Mouse (Mus musculus): ENCODE results near the gene Arhgap21. TPM values are rescaled to one million over a fixed set of nuclear protein-coding genes. Genes with fewer than 3 reads are reported as not detected.
"Not testable (repeated sequence)": the region's sequence is repeated elsewhere in the genome, so short reads cannot be mapped to it uniquely, and the experiment has no call there.

The Arhgap21 gene
- polyA plus RNA-seq, 1 experiment = 104 TPM

DNA sequence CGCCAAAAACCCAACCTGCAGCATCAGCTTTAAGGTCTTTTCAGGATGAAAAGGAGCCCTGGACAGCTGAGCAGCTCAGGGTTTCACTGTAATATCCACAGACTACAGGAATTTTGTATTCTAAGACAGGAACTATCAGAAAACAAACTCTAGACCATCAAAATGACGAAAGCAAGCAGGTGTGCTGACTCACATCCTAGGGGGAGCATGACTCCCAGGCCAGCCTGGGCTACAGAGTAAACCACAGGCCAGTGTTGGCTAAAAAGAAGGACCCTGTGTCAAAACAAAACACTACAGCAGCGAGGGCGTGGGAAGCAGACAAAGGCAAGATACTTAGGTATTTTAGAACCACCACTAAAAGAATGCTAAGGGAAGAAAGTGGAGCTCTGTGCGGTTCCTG is 23.1 kb downstream of the Arhgap21 start:
- peaks cover 10% of the 10 kb centered on the region; the same call in 1 of the 2 replicates for H3K4me1 ChIP-seq (ENCODE audit: control insufficient read depth, insufficient read depth, low read length)
- no peak overlapping the region for H3K27ac ChIP-seq (ENCODE audit: insufficient read depth, low read length)
- H3K4me3 ChIP-seq (ENCODE audit: insufficient read depth, low read length) = no peak overlapping the region
- TF ChIP-seq CTCF (IDR thresholded peaks at IDR 0.05; ENCODE audit: extremely low read depth, insufficient read depth, low read length) (no peak), POLR2A (IDR thresholded peaks at IDR 0.05; ENCODE audit: extremely low read depth, insufficient read depth, low read length) (no peak)

DNA sequence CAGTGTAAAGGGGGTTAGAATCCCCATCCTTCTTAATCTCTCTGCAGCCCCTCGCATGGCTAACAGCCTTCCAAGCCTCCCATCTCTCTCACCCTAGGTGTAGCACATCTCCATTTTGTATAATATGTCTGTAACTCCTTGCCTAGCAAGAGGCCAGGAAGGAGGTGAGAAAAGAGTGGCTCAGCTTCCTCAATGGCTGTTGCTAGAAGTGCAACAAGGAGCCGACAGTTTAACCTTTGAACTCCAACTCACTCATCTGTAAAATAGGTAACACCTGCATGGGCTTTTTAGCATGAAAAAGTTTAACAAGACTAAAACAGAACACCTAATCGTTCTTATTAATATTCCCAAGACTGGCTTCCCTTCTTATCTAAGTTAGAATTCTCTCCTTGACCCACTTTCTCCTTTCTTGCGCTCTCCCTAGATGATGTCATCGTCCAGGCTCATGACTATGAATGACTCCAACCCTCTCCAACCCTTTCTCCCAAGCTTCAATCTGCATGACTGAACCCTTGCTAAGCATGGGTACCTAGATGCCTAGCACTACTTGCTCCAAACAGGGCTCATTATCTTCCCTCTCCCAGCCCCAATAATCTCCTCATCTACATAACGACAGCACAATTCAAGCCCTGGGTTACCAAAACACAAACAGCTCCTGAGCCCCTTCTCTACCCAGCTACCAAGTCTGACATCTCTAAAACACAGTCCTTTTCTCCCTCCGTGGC is 24.8 kb downstream of the Arhgap21 start:
- H3K4me3 ChIP-seq (ENCODE audit: insufficient read depth, low read length) = no peak overlapping the region
- TF ChIP-seq CTCF (IDR thresholded peaks at IDR 0.05; ENCODE audit: extremely low read depth, insufficient read depth, low read length) (no peak), POLR2A (IDR thresholded peaks at IDR 0.05; ENCODE audit: extremely low read depth, insufficient read depth, low read length) (no peak)
- peaks cover 12% of the 10 kb centered on the region for H3K4me1 ChIP-seq (ENCODE audit: control insufficient read depth, insufficient read depth, low read length)
- 0 out of 2 replicates have a peak overlapping the region, but pooled peaks have one; percentile 37 for H3K27ac ChIP-seq (ENCODE audit: insufficient read depth, low read length)

DNA sequence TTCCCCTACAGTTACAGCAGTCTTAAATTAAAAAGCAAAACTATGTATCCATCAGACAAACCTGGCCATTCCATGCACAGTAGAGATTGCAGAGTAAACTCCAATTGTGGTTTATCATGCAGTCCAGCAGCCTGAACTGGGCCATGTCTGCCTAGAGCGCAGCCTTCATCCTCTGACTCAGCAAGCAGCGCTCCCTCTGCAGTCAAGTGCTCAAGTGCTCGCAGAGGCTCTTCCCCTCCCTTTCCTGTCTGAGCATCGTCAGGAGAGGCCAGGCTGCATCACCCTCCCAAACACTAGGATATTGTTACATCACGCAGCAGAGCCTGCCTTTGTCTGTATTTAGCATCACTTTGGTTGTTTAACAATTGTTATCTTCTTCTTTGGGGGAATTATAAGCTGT is 25.5 kb downstream of the Arhgap21 start:
- peaks cover 12% of the 10 kb centered on the region for H3K4me1 ChIP-seq (ENCODE audit: control insufficient read depth, insufficient read depth, low read length)
- H3K4me3 ChIP-seq (ENCODE audit: insufficient read depth, low read length) = no peak overlapping the region
- H3K27ac ChIP-seq (ENCODE audit: insufficient read depth, low read length) = no peak overlapping the region
- TF ChIP-seq POLR2A (IDR thresholded peaks at IDR 0.05; ENCODE audit: extremely low read depth, insufficient read depth, low read length) (peak; percentile 28; the same call in 1 of the 2 replicates), CTCF (IDR thresholded peaks at IDR 0.05; ENCODE audit: extremely low read depth, insufficient read depth, low read length) (no peak)

DNA sequence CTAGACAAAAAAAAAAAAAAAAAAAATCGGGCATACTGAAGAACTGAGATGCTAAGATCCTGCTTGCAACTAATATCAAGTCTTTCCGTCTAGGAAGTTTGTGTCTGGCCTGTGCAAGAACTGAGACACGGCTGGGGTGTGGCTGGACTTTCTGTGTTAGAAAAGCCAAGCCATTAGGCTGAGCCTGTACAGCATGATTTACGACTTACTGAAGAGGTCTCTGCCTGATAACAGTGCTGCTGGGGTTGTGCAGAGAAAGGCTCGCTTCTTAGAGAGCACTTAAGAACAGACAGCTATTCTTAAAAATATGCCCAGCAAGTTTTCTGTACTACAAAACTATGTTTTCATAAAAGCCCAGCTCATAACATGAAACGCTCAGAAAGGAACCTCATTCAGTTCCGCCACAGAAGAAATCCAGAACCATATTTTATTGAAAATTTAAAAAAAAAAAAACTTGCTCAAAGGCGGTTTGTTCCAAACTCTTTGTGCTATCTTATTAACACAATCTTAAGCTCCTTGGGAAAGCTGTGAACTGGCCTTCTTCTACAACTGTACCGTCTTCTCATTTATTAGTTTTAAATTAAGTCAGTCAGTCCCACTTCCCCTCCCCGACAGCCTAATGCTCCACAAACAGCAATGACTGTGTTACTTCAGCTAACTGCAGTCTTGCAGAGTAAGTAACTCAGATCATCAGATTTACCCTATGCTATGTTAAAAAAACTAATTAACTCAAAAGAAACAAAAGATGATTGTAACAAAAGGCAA is 26.1 kb downstream of the Arhgap21 start:
- Histone ChIP-seq H3K27ac (ENCODE audit: insufficient read depth, low read length) (no peak overlapping the region), H3K4me3 (ENCODE audit: insufficient read depth, low read length) (no peak overlapping the region; the same call in 1 of the 2 replicates), H3K4me1 (ENCODE audit: control insufficient read depth, insufficient read depth, low read length) (peaks cover 12% of the 10 kb centered on the region)
- TF ChIP-seq CTCF (IDR thresholded peaks at IDR 0.05; ENCODE audit: extremely low read depth, insufficient read depth, low read length) (no peak), POLR2A (IDR thresholded peaks at IDR 0.05; ENCODE audit: extremely low read depth, insufficient read depth, low read length) (no peak)

DNA sequence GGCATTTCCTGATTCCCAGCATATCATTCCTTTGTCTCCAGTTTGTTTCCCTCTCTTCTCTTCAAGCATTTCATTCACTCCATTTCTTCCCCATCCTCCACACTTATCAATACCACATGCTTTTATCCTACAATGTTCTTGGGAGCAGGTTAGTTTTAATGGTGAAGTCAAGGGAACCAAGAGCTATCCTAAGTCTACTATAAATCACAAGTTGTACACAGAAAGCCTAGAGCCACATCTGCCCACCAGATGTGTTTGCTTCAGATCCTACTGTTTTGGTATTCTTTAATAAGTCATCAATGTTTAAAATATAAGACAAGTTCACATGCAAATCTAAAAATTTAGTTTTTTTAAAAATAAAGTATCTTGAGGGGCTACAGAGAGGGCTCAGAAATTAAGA is 27.6 kb downstream of the Arhgap21 start:
- Histone ChIP-seq H3K4me1 (ENCODE audit: control insufficient read depth, insufficient read depth, low read length) (peaks cover 12% of the 10 kb centered on the region), H3K27ac (ENCODE audit: insufficient read depth, low read length) (no peak overlapping the region), H3K4me3 (ENCODE audit: insufficient read depth, low read length) (no peak overlapping the region)
- no peak for TF ChIP-seq CTCF (IDR thresholded peaks at IDR 0.05; ENCODE audit: extremely low read depth, insufficient read depth, low read length)
- no peak for TF ChIP-seq POLR2A (IDR thresholded peaks at IDR 0.05; ENCODE audit: extremely low read depth, insufficient read depth, low read length)

DNA sequence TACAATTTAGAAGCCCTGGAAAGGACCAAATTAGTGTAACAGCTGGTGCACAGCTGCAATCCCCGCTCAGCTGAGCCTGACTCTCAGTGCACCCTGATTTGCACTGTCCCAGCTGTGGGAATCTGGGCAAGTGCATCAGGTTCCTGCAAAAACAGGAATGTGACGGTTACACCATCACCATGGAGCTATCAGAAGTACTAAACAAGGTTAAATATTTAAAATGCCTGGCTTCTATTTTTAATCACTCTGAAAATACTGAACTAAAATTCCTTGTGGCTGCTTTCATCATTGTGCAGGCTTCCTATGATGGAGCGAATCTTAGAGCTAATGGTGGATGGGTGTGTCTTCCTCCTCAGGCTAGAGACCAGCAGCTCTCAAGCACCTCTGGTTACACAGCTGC is 29.3 kb downstream of the Arhgap21 start:
- H3K4me3 ChIP-seq (ENCODE audit: insufficient read depth, low read length) = no peak overlapping the region
- no peak overlapping the region for H3K27ac ChIP-seq (ENCODE audit: insufficient read depth, low read length)
- H3K4me1 ChIP-seq (ENCODE audit: control insufficient read depth, insufficient read depth, low read length) = peaks cover 12% of the 10 kb centered on the region
- TF ChIP-seq CTCF (IDR thresholded peaks at IDR 0.05; ENCODE audit: extremely low read depth, insufficient read depth, low read length) (no peak), POLR2A (IDR thresholded peaks at IDR 0.05; ENCODE audit: extremely low read depth, insufficient read depth, low read length) (no peak)

DNA sequence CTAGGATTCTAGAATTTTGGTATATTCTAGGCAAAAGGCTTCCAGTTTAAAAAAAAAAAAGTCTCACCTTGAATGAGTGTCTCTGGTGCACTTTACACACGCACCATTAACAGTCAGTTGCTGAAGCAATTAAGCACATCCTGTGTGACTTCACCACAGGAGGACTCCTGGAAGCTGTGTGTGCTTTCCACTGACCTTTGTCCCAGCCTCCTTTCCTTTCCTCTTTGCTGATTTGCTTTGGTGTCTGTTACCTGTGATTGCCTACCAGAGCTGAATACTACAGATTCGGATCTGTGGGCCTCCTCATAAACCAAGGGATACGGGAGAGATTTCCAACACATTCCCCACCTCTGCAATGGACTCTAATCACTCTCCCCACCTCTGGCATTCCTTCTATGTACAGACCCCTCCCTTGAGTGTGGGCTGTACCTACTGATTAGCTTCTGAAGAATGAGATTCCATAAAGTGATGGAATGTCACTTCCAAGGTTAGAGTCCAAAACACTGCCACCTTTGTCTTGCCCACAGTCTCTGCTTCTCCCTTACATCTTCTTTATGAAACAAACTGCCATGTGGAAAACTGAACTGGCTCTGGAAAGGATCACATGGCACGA is 32.0 kb downstream of the Arhgap21 start:
- peaks cover 11% of the 10 kb centered on the region for H3K4me1 ChIP-seq (ENCODE audit: control insufficient read depth, insufficient read depth, low read length)
- no peak overlapping the region for H3K4me3 ChIP-seq (ENCODE audit: insufficient read depth, low read length)
- TF ChIP-seq POLR2A (IDR thresholded peaks at IDR 0.05; ENCODE audit: extremely low read depth, insufficient read depth, low read length) (no peak), CTCF (IDR thresholded peaks at IDR 0.05; ENCODE audit: extremely low read depth, insufficient read depth, low read length) (no peak)
- H3K27ac ChIP-seq (ENCODE audit: insufficient read depth, low read length) = no peak overlapping the region; the same call in 1 of the 2 replicates

DNA sequence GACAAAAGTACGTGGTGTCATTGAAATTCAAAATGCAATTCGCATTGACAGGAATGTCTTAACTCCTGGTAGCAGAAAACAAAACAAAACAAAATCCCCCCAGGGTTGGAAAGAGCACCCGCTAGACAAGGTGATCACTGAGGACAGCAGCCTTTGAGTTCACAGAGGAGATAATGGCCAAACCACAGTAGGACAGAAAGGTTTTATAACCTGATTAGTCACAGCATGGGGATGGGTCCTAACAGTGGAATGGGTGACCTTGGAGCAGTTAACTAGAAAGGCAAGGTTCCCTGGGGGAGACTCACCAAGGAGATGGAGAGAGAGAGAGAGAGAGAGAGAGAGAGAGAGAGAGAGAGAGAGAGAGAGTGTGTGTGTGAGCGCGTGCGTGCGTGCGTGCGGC is 34.3 kb downstream of the Arhgap21 start:
- Histone ChIP-seq H3K27ac (ENCODE audit: insufficient read depth, low read length) (no peak overlapping the region), H3K4me3 (ENCODE audit: insufficient read depth, low read length) (no peak overlapping the region), H3K4me1 (ENCODE audit: control insufficient read depth, insufficient read depth, low read length) (peaks cover 5% of the 10 kb centered on the region; the same call in 1 of the 2 replicates)
- TF ChIP-seq POLR2A (IDR thresholded peaks at IDR 0.05; ENCODE audit: extremely low read depth, insufficient read depth, low read length) (no peak), CTCF (IDR thresholded peaks at IDR 0.05; ENCODE audit: extremely low read depth, insufficient read depth, low read length) (no peak)

DNA sequence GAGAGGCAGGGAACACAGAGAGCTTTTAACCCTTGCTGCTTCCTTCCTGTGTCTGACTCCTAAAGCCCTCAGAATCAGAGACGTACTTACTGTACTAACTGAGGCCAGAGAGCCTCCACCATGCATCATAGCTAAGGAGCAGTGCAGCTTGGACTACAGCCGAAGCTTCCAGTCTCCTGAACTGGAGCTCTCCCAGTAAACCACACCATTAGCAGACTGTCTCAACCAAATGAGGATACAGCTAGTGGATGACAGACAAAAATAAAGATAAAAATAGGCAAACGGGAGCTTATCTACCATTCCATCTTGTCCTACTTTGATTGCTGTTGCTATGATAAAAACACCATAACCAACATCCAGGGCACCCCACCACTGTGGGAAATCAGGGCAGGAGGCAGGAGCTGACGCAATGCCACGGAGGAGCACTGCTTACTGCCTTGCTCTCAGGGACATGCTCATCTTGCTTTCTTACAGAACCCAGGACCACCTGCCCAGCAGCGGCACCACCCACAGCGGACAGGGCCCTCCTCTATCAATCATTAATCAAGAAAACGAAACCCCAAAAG is 35.9 kb downstream of the Arhgap21 start:
- H3K27ac ChIP-seq (ENCODE audit: insufficient read depth, low read length) = no peak overlapping the region
- peaks cover 5% of the 10 kb centered on the region; the same call in 1 of the 2 replicates for H3K4me1 ChIP-seq (ENCODE audit: control insufficient read depth, insufficient read depth, low read length)
- no peak for TF ChIP-seq CTCF (IDR thresholded peaks at IDR 0.05; ENCODE audit: extremely low read depth, insufficient read depth, low read length)
- no peak for TF ChIP-seq POLR2A (IDR thresholded peaks at IDR 0.05; ENCODE audit: extremely low read depth, insufficient read depth, low read length)

DNA sequence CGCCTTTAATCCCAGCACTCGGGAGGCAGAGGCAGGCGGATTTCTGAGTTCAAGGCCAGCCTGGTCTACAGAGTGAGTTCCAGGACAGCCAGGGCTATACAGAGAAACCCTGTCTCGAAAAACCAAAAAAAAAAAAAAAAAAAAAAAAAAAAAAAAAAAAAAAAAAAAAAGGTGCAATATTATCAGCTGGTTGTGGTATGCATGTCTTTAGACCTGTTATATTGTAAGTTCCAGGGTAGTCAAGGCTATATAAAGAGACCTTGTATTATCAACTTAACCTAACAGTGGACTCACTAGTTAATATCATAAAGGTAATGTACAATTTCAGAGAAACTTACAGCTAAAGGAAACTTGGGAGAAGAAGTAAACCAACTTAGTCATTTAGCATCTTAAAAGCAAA is 36.9 kb downstream of the Arhgap21 start:
- H3K27ac ChIP-seq (ENCODE audit: insufficient read depth, low read length); H3K4me1 ChIP-seq (ENCODE audit: control insufficient read depth, insufficient read depth, low read length); H3K4me3 ChIP-seq (ENCODE audit: insufficient read depth, low read length): not testable (repeated sequence)

More for the DNA sequence above, 35.9 kb downstream of the Arhgap21 start:
- no peak overlapping the region for H3K4me3 ChIP-seq (ENCODE audit: insufficient read depth, low read length)

Measured in cortical plate, adult 2 months (tissue).